Mouse (Mus musculus): ENCODE measurements at regions not wholly inside any gene's neighbourhood (a gene's known extent, or its start where the extent isn't known, plus 50 kb on each side); places are given as distances from the start of the nearest gene placed in this dataset.

GRCm38 (mm10) chr2:133399059-133399690 is 152.8 kb upstream of the Bmp2 start:
- H3K9me3 ChIP-seq (replicated peaks; ENCODE audit: control insufficient read depth, low read length) = no peaks in the 10 kb centered on the region
- H3K9ac ChIP-seq (ENCODE audit: low read depth, low read length) = no peak overlapping the region
- H3K27ac ChIP-seq (ENCODE audit: low read depth, low read length) = peak overlapping the region; percentile 43; the same call in 1 of the 2 replicates
- peak; percentile 78 for ATAC-seq (replicated peaks; ENCODE audit: insufficient number of reproducible peaks, low FRiP score, low TSS enrichment)
- H3K4me3 ChIP-seq (ENCODE audit: low read depth, low read length) = no peak overlapping the region
- no peaks in the 10 kb centered on the region for H3K27me3 ChIP-seq (ENCODE audit: control insufficient read depth, insufficient read depth, low read length)
- no peaks in the 10 kb centered on the region for H3K36me3 ChIP-seq (ENCODE audit: control insufficient read depth, insufficient read depth, low read length)
- H3K4me2 ChIP-seq = no peak overlapping the region
- WGBS (ENCODE audit: insufficient replicate concordance) = 61% methylated on average over 5 of the region's 5 CpGs
- peaks cover 9% of the 10 kb centered on the region; the same call in 1 of the 2 replicates for H3K4me1 ChIP-seq (ENCODE audit: control insufficient read depth, insufficient read depth, low read length)

- no peaks in the 10 kb centered on the region for H3K36me3 ChIP-seq (ENCODE audit: control insufficient read depth, insufficient read depth, low read length)
- H3K27me3 ChIP-seq (ENCODE audit: control insufficient read depth, insufficient read depth, low read length) = no peaks in the 10 kb centered on the region
- no peak overlapping the region for H3K4me3 ChIP-seq (ENCODE audit: low read depth, low read length)
- H3K27ac ChIP-seq (ENCODE audit: low read depth, low read length) = no peak overlapping the region
- no peaks in the 10 kb centered on the region for H3K9me3 ChIP-seq (replicated peaks; ENCODE audit: control insufficient read depth, low read length)
- no peak overlapping the region for H3K4me2 ChIP-seq
- no peak for ATAC-seq (replicated peaks; ENCODE audit: insufficient number of reproducible peaks, low FRiP score, low TSS enrichment)
- H3K4me1 ChIP-seq (ENCODE audit: control insufficient read depth, insufficient read depth, low read length) = peaks cover 9% of the 10 kb centered on the region; the same call in 1 of the 2 replicates
- WGBS (ENCODE audit: insufficient replicate concordance) = 45% methylated on average over 3 of the region's 3 CpGs
- H3K9ac ChIP-seq (ENCODE audit: low read depth, low read length) = no peak overlapping the region
These were observed 151.0 kb upstream of the Bmp2 start for GRCm38 (mm10) chr2:133400963-133401362.

GRCm38 (mm10) chr2:133416990-133417581 is 134.9 kb upstream of the Bmp2 start:
- H3K9me3 ChIP-seq (replicated peaks; ENCODE audit: control insufficient read depth, low read length) = no peaks in the 10 kb centered on the region
- H3K36me3 ChIP-seq (ENCODE audit: control insufficient read depth, insufficient read depth, low read length) = no peaks in the 10 kb centered on the region
- no peak for ATAC-seq (replicated peaks; ENCODE audit: insufficient number of reproducible peaks, low FRiP score, low TSS enrichment)
- H3K27me3 ChIP-seq (ENCODE audit: control insufficient read depth, insufficient read depth, low read length) = no peaks in the 10 kb centered on the region
- no peak overlapping the region for H3K4me2 ChIP-seq
- no peak overlapping the region for H3K9ac ChIP-seq (ENCODE audit: low read depth, low read length)
- H3K4me3 ChIP-seq (ENCODE audit: low read depth, low read length) = no peak overlapping the region
- no peaks in the 10 kb centered on the region for H3K4me1 ChIP-seq (ENCODE audit: control insufficient read depth, insufficient read depth, low read length)
- H3K27ac ChIP-seq (ENCODE audit: low read depth, low read length) = no peak overlapping the region
- 70% methylated on average over 8 of the region's 8 CpGs for WGBS (ENCODE audit: insufficient replicate concordance)

- ATAC-seq (replicated peaks; ENCODE audit: insufficient number of reproducible peaks, low FRiP score, low TSS enrichment) = no peak
- no peaks in the 10 kb centered on the region for H3K9me3 ChIP-seq (replicated peaks; ENCODE audit: control insufficient read depth, low read length)
- no peak overlapping the region for H3K4me3 ChIP-seq (ENCODE audit: low read depth, low read length)
- H3K36me3 ChIP-seq (ENCODE audit: control insufficient read depth, insufficient read depth, low read length) = no peaks in the 10 kb centered on the region
- H3K27me3 ChIP-seq (ENCODE audit: control insufficient read depth, insufficient read depth, low read length) = no peaks in the 10 kb centered on the region
- no peaks in the 10 kb centered on the region for H3K4me1 ChIP-seq (ENCODE audit: control insufficient read depth, insufficient read depth, low read length)
- H3K9ac ChIP-seq (ENCODE audit: low read depth, low read length) = no peak overlapping the region
- WGBS (ENCODE audit: insufficient replicate concordance) = 80% methylated on average over 6 of the region's 6 CpGs
- no peak overlapping the region for H3K27ac ChIP-seq (ENCODE audit: low read depth, low read length)
- no peak overlapping the region for H3K4me2 ChIP-seq
These were observed 132.2 kb upstream of the Bmp2 start for GRCm38 (mm10) chr2:133419686-133420303.

- peaks cover 7% of the 10 kb centered on the region for H3K4me1 ChIP-seq (ENCODE audit: control insufficient read depth, insufficient read depth, low read length)
- H3K4me3 ChIP-seq (ENCODE audit: low read depth, low read length) = no peak overlapping the region
- no peaks in the 10 kb centered on the region for H3K36me3 ChIP-seq (ENCODE audit: control insufficient read depth, insufficient read depth, low read length)
- 51% methylated on average over 5 of the region's 5 CpGs for WGBS (ENCODE audit: insufficient replicate concordance)
- ATAC-seq (replicated peaks; ENCODE audit: insufficient number of reproducible peaks, low FRiP score, low TSS enrichment) = no peak
- no peak overlapping the region for H3K9ac ChIP-seq (ENCODE audit: low read depth, low read length)
- no peaks in the 10 kb centered on the region for H3K9me3 ChIP-seq (replicated peaks; ENCODE audit: control insufficient read depth, low read length)
- peak overlapping the region; percentile 23; the same call in 1 of the 2 replicates for H3K4me2 ChIP-seq
- H3K27ac ChIP-seq (ENCODE audit: low read depth, low read length) = no peak overlapping the region
- H3K27me3 ChIP-seq (ENCODE audit: control insufficient read depth, insufficient read depth, low read length) = no peaks in the 10 kb centered on the region
These were observed 126.4 kb upstream of the Bmp2 start for GRCm38 (mm10) chr2:133425538-133425937.

- no peak for ATAC-seq (replicated peaks; ENCODE audit: insufficient number of reproducible peaks, low FRiP score, low TSS enrichment)
These were observed 124.9 kb upstream of the Bmp2 start for GRCm38 (mm10) chr2:133427039-133427438.

GRCm38 (mm10) chr2:133429369-133430062 is 122.4 kb upstream of the Bmp2 start:
- WGBS (ENCODE audit: insufficient replicate concordance) = 20% methylated on average over 2 of the region's 2 CpGs
- no peaks in the 10 kb centered on the region for H3K27me3 ChIP-seq (ENCODE audit: control insufficient read depth, insufficient read depth, low read length)
- peak; percentile 95 for ATAC-seq (replicated peaks; ENCODE audit: insufficient number of reproducible peaks, low FRiP score, low TSS enrichment)
- H3K9me3 ChIP-seq (replicated peaks; ENCODE audit: control insufficient read depth, low read length) = no peaks in the 10 kb centered on the region
- H3K4me2 ChIP-seq = peak overlapping the region; percentile 27
- no peaks in the 10 kb centered on the region for H3K36me3 ChIP-seq (ENCODE audit: control insufficient read depth, insufficient read depth, low read length)
- H3K27ac ChIP-seq (ENCODE audit: low read depth, low read length) = peak overlapping the region; percentile 59; the same call in 1 of the 2 replicates
- H3K4me3 ChIP-seq (ENCODE audit: low read depth, low read length) = peak overlapping the region; percentile 2; the same call in 1 of the 2 replicates
- H3K9ac ChIP-seq (ENCODE audit: low read depth, low read length) = peak overlapping the region; percentile 31; the same call in 1 of the 2 replicates
- peaks cover 7% of the 10 kb centered on the region for H3K4me1 ChIP-seq (ENCODE audit: control insufficient read depth, insufficient read depth, low read length)

More at GRCm38 (mm10) chr2:133427039-133427438, 124.9 kb upstream of the Bmp2 start:
- no peaks in the 10 kb centered on the region for H3K27me3 ChIP-seq (ENCODE audit: control insufficient read depth, insufficient read depth, low read length)
- WGBS (ENCODE audit: insufficient replicate concordance) = 45% methylated on average over 1 of the region's 1 CpGs
- no peaks in the 10 kb centered on the region for H3K36me3 ChIP-seq (ENCODE audit: control insufficient read depth, insufficient read depth, low read length)
- no peak overlapping the region for H3K9ac ChIP-seq (ENCODE audit: low read depth, low read length)
- no peaks in the 10 kb centered on the region for H3K9me3 ChIP-seq (replicated peaks; ENCODE audit: control insufficient read depth, low read length)
- H3K27ac ChIP-seq (ENCODE audit: low read depth, low read length) = no peak overlapping the region
- H3K4me1 ChIP-seq (ENCODE audit: control insufficient read depth, insufficient read depth, low read length) = peaks cover 7% of the 10 kb centered on the region
- no peak overlapping the region for H3K4me2 ChIP-seq
- no peak overlapping the region for H3K4me3 ChIP-seq (ENCODE audit: low read depth, low read length)

GRCm38 (mm10) chr2:133430741-133431438 is 121.1 kb upstream of the Bmp2 start:
- 29% methylated on average over 4 of the region's 4 CpGs for WGBS (ENCODE audit: insufficient replicate concordance)
- Histone ChIP-seq H3K27ac (ENCODE audit: low read depth, low read length) (peak overlapping the region; percentile 25), H3K4me2 (no peak overlapping the region), H3K4me3 (ENCODE audit: low read depth, low read length) (no peak overlapping the region), H3K4me1 (ENCODE audit: control insufficient read depth, insufficient read depth, low read length) (peaks cover 7% of the 10 kb centered on the region), H3K36me3 (ENCODE audit: control insufficient read depth, insufficient read depth, low read length) (no peaks in the 10 kb centered on the region), H3K9ac (ENCODE audit: low read depth, low read length) (no peak overlapping the region), H3K9me3 (replicated peaks; ENCODE audit: control insufficient read depth, low read length) (no peaks in the 10 kb centered on the region), H3K27me3 (ENCODE audit: control insufficient read depth, insufficient read depth, low read length) (no peaks in the 10 kb centered on the region)
- ATAC-seq (replicated peaks; ENCODE audit: insufficient number of reproducible peaks, low FRiP score, low TSS enrichment) = no peak

All from heart, embryonic 11.5 days (tissue).